Mouse (Mus musculus) cerebellum, adult 11-12 months (tissue): ENCODE measurements around the gene Med11.
"Not testable (repeated sequence)": the region's sequence is repeated elsewhere in the genome, so short reads cannot be mapped to it uniquely, and the experiment has no call there.

ENCODE experiments used
- DNase-seq: peaks from one replicate; pipeline ENCODE4 v3.0.0; 2022

The Med11 gene

DNA sequence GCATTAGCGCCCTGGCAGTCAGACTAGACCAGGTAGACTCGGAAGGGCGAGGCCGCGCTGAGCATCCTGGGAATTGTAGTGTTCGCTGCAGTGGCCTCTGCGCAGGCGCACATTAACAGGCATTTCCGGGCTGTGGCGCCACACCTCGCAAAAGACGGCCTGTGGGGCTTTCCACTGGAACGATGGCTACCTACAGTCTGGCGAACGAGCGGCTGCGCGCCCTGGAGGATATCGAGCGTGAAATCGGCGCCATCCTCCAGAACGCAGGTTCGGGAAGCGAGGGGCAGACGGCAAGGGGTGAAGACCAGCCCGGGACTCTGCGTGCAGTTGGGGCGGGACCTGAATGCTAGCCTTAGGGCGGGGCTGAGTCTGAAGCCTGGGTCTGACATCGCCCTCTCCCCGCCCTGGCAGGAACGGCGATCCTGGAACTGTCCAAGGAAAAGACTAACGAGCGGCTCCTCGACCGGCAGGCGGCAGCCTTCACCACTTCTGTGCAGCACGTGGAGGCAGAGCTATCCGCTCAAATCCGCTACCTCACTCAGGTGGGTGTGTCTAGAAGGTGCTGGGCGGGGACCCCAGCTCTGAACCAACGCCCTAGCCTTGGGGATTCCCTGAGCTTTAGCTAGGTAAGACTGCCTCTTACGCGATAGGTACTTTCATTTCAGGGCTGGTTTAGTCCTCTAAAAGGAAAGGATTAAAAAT is at the start of gene Med11:
Gene Med11, plus strand, starts transcription at position 123 of the 702 bp plus-strand sequence.
- peak; percentile 97 for DNase-seq

DNA sequence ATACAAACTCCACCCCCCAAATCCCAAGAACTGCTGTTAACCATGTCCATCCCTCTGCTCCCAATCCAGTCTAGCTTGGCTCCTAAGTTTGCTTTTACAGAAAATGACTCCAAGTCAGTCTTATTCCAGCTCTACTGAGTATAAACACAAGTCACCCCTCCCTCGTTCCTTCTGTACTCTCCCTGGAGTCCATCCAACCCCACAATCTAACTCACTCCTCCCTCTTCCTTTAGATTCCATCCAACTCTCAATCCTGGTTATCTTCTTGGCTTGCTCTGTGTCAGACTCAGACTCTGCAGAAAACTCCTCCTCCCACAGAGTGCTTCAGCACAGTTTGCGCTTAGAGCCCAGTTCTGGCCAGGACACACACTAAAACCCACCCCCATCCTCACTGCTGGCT is 48.1 kb upstream of the Med11 start:
- DNase-seq, result no peak

DNA sequence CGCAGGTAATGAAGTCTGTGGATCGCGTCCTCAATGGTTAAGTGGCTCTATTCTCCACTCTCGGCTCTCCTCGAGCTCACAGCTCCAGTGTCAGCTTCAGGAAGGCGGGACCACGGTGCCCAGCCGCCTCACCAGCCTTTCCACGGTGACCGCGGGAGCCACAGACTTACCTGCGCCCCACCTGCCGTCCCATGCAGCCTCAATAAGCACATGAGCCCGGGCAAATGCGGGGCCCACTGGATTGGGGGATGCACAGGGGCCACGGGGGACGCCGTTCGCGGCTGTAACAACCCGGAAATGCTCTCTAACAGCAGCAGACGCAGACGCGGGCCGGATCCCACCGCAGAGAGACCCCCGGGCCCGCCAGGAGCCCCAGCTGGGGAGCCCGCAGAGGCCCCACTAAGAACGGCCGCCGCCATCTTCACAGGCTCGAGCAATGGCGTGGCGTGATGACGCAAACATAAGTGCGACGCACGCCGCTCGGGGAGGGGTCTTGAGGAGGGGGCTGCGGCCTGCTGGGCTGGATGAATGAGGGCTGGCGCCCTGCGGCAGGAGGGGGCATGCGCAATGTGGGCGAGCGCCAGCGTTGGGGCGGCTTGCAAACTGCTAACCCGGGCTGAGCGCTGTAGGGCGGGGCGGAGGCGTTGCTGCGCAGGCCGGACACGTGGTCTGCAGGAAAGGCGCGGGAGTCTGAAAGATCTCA is 42.0 kb upstream of the Med11 start, which contains the start of gene Pelp1:
Gene Pelp1, minus strand, starts transcription at position 438 of the 703 bp plus-strand sequence.
- peak; percentile 80 for DNase-seq

GRCm38 (mm10) chr11:70410297-70410643 is 41.4 kb upstream of the Med11 start:
- no peak for DNase-seq

DNA sequence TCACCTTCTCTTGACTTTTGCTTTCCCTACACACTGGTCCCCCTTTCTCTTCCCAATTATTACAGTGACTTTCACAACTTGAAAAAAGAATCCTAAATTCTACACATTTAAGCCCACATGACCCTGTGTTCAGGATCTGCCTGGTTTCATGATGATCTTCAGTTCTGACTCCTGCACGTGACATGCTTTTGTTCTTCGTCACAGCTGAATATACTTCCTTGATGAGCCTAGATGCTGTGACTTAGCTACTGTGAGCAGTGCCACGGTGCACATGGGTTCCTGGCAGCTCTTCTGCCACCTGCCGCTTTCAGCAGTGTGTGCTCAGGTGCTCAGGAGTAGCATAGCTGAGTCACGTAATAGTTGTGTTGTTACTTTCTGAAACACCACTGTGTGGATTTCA is 39.1 kb upstream of the Med11 start:
- DNase-seq, result no peak

DNA sequence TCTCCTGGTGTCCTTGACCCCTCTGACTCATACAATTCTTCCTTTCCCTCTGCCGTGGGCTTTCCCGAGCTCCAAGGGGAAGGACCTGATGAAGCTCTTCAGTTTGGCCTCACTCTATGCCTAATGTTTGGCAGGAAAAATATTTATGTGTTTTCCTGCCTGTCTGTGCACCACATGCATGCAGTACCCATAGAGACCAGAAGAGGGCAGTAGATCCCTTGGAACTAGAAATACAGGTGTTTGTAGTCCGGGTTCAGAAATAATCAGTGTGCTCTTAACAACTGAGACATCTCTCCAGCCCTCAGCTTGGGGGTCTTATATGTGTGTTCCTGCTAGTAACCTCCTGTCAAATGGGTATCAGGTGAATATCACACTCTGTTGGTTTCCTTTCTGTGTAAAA is 37.8 kb upstream of the Med11 start:
- DNase-seq, result no peak

DNA sequence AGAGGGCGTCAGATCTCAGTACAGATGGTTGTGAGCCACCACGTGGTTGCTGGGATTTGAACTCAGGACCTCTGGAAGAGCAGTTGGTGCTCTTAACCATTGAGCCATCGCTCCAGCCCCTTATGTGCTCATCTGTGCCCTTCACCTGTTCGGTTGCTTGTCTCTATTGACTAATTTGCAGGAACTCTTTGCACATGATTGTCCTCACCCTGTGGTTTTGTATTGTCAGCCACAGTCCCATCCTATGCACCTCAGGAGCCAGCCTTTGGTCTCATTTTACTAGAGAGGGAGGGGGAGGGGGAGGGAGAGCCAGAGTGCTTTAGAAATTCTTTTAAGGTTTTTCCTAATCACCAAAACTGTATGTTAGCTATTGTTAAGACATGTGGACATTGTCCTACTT is 33.5 kb upstream of the Med11 start:
- no peak for DNase-seq

GRCm38 (mm10) chr11:70419486-70419885 is 32.2 kb upstream of the Med11 start:
- DNase-seq, result no peak

DNA sequence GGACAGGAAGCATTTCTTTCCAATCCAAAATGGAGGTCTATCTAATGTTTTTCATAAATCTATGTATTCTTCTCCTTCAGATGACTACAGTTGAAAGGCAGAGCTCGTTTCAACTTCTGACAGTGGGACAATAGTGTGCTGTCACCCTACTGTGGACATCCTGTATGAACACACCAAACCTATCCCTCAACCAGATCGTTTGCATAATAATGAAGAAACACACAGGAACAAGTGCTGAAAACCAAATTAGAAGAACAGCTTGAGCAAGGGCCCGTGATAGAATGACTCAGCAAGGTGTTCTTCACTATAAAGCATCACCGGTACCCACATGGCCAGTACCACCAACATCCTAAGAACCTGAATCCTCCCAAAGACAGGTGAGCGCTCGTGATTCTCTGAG is 25.1 kb upstream of the Med11 start:
- DNase-seq, result not testable (repeated sequence)

GRCm38 (mm10) chr11:70431574-70431973 is 20.1 kb upstream of the Med11 start:
- no peak for DNase-seq

- peak; percentile 99 for DNase-seq
Observed at GRCm38 (mm10) chr11:70432048-70432894, 19.4 kb upstream of the Med11 start, which contains the start of gene Arrb2. TSS of gene Arrb2 (plus strand) at chr11:70432635.

GRCm38 (mm10) chr11:70432895-70433568 is 18.7 kb upstream of the Med11 start:
- DNase-seq, result no peak

GRCm38 (mm10) chr11:70433569-70433943 is 18.2 kb upstream of the Med11 start:
- DNase-seq, result no peak

DNA sequence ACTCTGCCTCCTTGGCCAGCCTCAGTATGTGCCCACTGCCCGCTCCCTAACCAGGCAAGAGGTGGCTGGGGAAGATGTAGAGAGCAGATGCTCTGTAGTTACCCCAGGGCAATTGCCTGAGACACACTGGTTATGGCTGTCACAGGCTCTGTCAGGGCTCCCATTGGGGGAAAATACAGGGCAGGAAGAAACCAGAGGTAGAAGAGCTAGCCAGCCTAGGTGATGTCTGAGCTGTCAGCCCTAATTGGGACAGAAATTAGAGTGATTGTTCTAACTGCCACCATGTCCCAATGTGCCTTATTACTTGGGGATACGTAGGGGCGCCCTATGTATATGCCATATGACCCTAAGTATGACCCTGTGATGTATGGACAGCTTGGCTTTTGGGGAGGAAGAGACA is 17.8 kb upstream of the Med11 start:
- no peak for DNase-seq

GRCm38 (mm10) chr11:70435476-70435875 is 16.2 kb upstream of the Med11 start:
- DNase-seq, result no peak

DNA sequence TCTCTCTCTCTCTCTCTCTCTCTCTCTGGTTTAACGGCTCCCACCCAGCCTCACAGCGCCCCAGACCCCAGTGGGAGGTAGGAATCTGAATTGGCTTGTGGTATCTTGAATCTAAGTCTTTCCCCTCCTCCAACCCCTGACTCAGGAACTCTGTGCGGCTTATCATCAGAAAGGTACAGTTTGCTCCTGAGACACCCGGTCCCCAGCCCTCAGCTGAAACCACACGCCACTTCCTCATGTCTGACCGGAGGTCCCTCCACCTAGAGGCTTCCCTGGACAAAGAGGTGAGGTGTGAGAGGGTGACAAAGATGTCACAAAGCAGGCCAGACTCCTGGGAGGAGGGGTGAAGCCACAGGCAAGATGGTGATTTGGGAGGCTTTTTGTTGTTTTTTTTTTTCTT is 14.3 kb upstream of the Med11 start:
- DNase-seq, result no peak

GRCm38 (mm10) chr11:70438728-70439374 is 12.9 kb upstream of the Med11 start:
- no peak for DNase-seq

GRCm38 (mm10) chr11:70440637-70441036 is 11.1 kb upstream of the Med11 start:
- no peak for DNase-seq

- DNase-seq, result no peak
Observed at GRCm38 (mm10) chr11:70441882-70442281, 9.8 kb upstream of the Med11 start.

GRCm38 (mm10) chr11:70443964-70444363 is 7.8 kb upstream of the Med11 start:
- DNase-seq, result no peak

DNA sequence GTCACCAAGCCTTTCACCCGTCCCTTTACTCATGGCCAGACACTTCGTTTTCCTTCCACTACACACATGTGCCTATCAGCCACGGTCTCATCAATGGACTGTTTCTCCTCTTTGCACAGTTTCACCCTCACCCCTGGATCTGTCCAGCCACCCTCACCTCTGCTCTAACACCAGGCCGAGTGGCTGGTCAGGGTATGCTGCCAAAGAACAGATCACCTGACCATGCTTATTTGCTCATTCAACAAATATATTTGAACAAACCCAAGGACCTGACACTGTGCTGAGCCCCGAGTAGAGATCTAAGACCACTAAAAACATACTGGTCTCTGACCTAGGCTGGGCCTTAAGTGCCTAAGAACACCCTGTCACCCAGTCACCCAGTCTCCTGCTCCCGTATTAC is 7.1 kb upstream of the Med11 start:
- DNase-seq, result no peak

- DNase-seq, result no peak
Observed at GRCm38 (mm10) chr11:70446756-70447155, 5.0 kb upstream of the Med11 start.

DNA sequence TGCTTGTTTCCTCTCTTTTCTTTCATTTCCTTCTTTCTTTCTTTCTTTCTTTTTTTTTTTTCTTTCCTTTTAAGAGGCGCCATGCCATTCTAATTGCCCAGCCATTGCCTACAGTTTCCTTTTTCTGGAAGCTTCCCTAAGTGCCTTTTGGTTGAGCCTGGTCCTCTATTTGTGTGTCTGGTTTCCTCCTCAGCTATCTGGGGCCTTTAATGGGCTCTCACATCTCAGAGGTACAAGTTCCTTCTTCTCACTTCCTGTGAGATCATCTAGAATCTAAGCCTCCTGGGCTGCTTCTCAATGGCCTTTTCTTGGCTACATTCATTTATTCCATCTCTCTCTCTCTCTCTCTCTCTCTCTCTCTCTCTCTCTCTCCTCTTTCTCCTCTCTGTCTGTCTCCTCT is 4.3 kb upstream of the Med11 start:
- DNase-seq, result no peak
